Mouse (Mus musculus) neural tube, embryonic 15.5 days (tissue): Measurements from ENCODE around the gene Polr3a. TPM values are rescaled to one million over a fixed set of nuclear protein-coding genes. Genes with fewer than 3 reads are reported as not detected.

Experiments used
- ATAC-seq: fragments of 200-750 bp; cut with Nextera tagmentation; 2 replicates; pipeline ENCODE4 v1.8.0; 2017; ENCODE audit warnings: mild to moderate bottlenecking, moderate TSS enrichment, moderate library complexity; ENCODE audit not compliant: low FRiP score
- H3K27ac ChIP-seq: fragments of 300-500 bp; sonication (generic); replicated peaks from 2 replicates; pipeline ENCODE4 v1.5.1; 2015; ENCODE audit warnings: mild to moderate bottlenecking, inconsistent platforms
- H3K27me3 ChIP-seq: fragments of 300-500 bp; sonication (generic); replicated peaks from 2 replicates; pipeline ENCODE4 v1.6.1; 2015; ENCODE audit warnings: inconsistent platforms
- H3K36me3 ChIP-seq: fragments of 300-500 bp; sonication (generic); 2 replicates; pipeline ENCODE4 v1.6.1; 2015; ENCODE audit warnings: inconsistent platforms
- H3K4me1 ChIP-seq: fragments of 300-500 bp; sonication (generic); 2 replicates; pipeline ENCODE4 v1.6.1; 2015; ENCODE audit warnings: inconsistent platforms
- H3K4me2 ChIP-seq: fragments of 300-500 bp; sonication (generic); 2 replicates; pipeline ENCODE4 v1.6.1; 2015; ENCODE audit warnings: inconsistent platforms, mild to moderate bottlenecking, moderate library complexity
- H3K4me3 ChIP-seq: fragments of 300-500 bp; sonication (generic); replicated peaks from 2 replicates; pipeline ENCODE4 v1.5.1; 2015; ENCODE audit warnings: mild to moderate bottlenecking, inconsistent platforms
- H3K9ac ChIP-seq: fragments of 300-500 bp; sonication (generic); replicated peaks from 2 replicates; pipeline ENCODE4 v1.6.1; 2015; ENCODE audit warnings: mild to moderate bottlenecking, inconsistent platforms
- H3K9me3 ChIP-seq: fragments of 300-500 bp; sonication (generic); replicated peaks from 2 replicates; pipeline ENCODE4 v1.6.1; 2016; ENCODE audit warnings: inconsistent platforms
- WGBS: fragments of 180-500 bp; shearing (Covaris S2); methylation state at CpG from one replicate; pipeline ENCODE4 v1.1.7; 2015; ENCODE audit warnings: mixed read lengths; 5-methylcytosine and 5-hydroxymethylcytosine counted together
- polyA plus RNA-seq: library from polyadenylated mRNA; unstranded; fragments of >200 nt; fragmentation: Nextera tagmentation; extraction: Ambion mirVana; gene quantifications from 2 replicates; pipeline ENCODE4 v1.2.1, GENCODE M21; 2015

The Polr3a gene
- polyA plus RNA-seq = 16.2 and 17.5 TPM in 2 replicates

- WGBS = under 1% methylated on average over 30 of the region's 30 CpGs
- peaks cover 25% of the 10 kb centered on the region for H3K36me3 ChIP-seq
- H3K4me1 ChIP-seq = peaks cover 25% of the 10 kb centered on the region
- no peaks in the 10 kb centered on the region for H3K9me3 ChIP-seq
- H3K27ac ChIP-seq = peak within 1 kb of the TSS; percentile 66
- no peaks in the 10 kb centered on the region for H3K27me3 ChIP-seq
- H3K9ac ChIP-seq = peak within 1 kb of the TSS; percentile 87
- peak within 1 kb of the TSS; percentile 89 for H3K4me3 ChIP-seq
- ATAC-seq = peak; percentile 62
- peak within 1 kb of the TSS; percentile 78 for H3K4me2 ChIP-seq
Measured at GRCm38 (mm10) chr14:24486773-24487227, at the start of gene Polr3a, which contains the start of gene Rps24. Polr3a (minus strand) TSS chr14:24487058. Rps24 (plus strand) TSS chr14:24487125.

- no peak overlapping the region for H3K9ac ChIP-seq
- H3K4me2 ChIP-seq = no peak overlapping the region
- H3K9me3 ChIP-seq = no peaks in the 10 kb centered on the region
- peak; percentile 64; the same call in 1 of the 2 replicates for ATAC-seq
- peak overlapping the region; percentile 74 for H3K27ac ChIP-seq
- H3K27me3 ChIP-seq = no peaks in the 10 kb centered on the region
- H3K4me1 ChIP-seq = peaks cover 41% of the 10 kb centered on the region
- WGBS = 21% methylated on average over 9 of the region's 9 CpGs
- H3K36me3 ChIP-seq = no peaks in the 10 kb centered on the region
- H3K4me3 ChIP-seq = no peak overlapping the region
Measured at GRCm38 (mm10) chr14:24534865-24535545, 48.1 kb upstream of the Polr3a start.

GRCm38 (mm10) chr14:24530228-24530627, 43.4 kb upstream of the Polr3a start:
- Histone ChIP-seq H3K4me2 (0 out of 2 replicates have a peak overlapping the region, but pooled peaks have one; percentile 1), H3K9ac (no peak overlapping the region), H3K4me3 (no peak overlapping the region), H3K27me3 (no peaks in the 10 kb centered on the region), H3K9me3 (no peaks in the 10 kb centered on the region), H3K27ac (0 out of 2 replicates have a peak overlapping the region, but pooled peaks have one; percentile 23), H3K36me3 (no peaks in the 10 kb centered on the region), H3K4me1 (peaks cover 58% of the 10 kb centered on the region)
- 1% methylated on average over 6 of the region's 6 CpGs for WGBS
- ATAC-seq = peak; percentile 39; the same call in 1 of the 2 replicates

GRCm38 (mm10) chr14:24526440-24526839, 39.6 kb upstream of the Polr3a start:
- H3K9ac ChIP-seq = no peak overlapping the region
- no peaks in the 10 kb centered on the region for H3K9me3 ChIP-seq
- no peak overlapping the region for H3K4me2 ChIP-seq
- H3K4me3 ChIP-seq = no peak overlapping the region
- no peaks in the 10 kb centered on the region for H3K27me3 ChIP-seq
- H3K27ac ChIP-seq = peak overlapping the region; percentile 42
- H3K4me1 ChIP-seq = peaks cover 35% of the 10 kb centered on the region
- ATAC-seq = no peak
- no peaks in the 10 kb centered on the region for H3K36me3 ChIP-seq
- WGBS = 57% methylated on average over 10 of the region's 10 CpGs

GRCm38 (mm10) chr14:24525677-24526415, 39.0 kb upstream of the Polr3a start:
- peaks cover 34% of the 10 kb centered on the region for H3K4me1 ChIP-seq
- H3K4me3 ChIP-seq = no peak overlapping the region
- H3K9me3 ChIP-seq = no peaks in the 10 kb centered on the region
- no peak for ATAC-seq
- H3K36me3 ChIP-seq = no peaks in the 10 kb centered on the region
- H3K4me2 ChIP-seq = no peak overlapping the region
- no peak overlapping the region for H3K9ac ChIP-seq
- no peaks in the 10 kb centered on the region for H3K27me3 ChIP-seq
- whole genome bisulfite sequencing = 43% methylated on average over 10 of the region's 10 CpGs
- peak overlapping the region; percentile 58 for H3K27ac ChIP-seq

GRCm38 (mm10) chr14:24525137-24525536, 38.3 kb upstream of the Polr3a start:
- no peaks in the 10 kb centered on the region for H3K9me3 ChIP-seq
- no peaks in the 10 kb centered on the region for H3K36me3 ChIP-seq
- 66% methylated on average over 3 of the region's 3 CpGs for WGBS
- no peaks in the 10 kb centered on the region for H3K27me3 ChIP-seq
- H3K4me3 ChIP-seq = no peak overlapping the region
- H3K9ac ChIP-seq = no peak overlapping the region
- no peak overlapping the region for H3K4me2 ChIP-seq
- H3K27ac ChIP-seq = peak overlapping the region; percentile 58
- no peak for ATAC-seq
- H3K4me1 ChIP-seq = peaks cover 27% of the 10 kb centered on the region

- Histone ChIP-seq H3K27me3 (no peaks in the 10 kb centered on the region), H3K36me3 (no peaks in the 10 kb centered on the region), H3K9ac (no peak overlapping the region), H3K9me3 (no peaks in the 10 kb centered on the region), H3K27ac (no peak overlapping the region), H3K4me2 (no peak overlapping the region), H3K4me1 (peaks cover 14% of the 10 kb centered on the region), H3K4me3 (no peak overlapping the region)
- WGBS = 59% methylated on average over 8 of the region's 8 CpGs
- no peak for ATAC-seq
Measured at GRCm38 (mm10) chr14:24521597-24521996, 34.7 kb upstream of the Polr3a start.

- 36% methylated on average over 6 of the region's 6 CpGs for WGBS
Measured at GRCm38 (mm10) chr14:24512527-24513161, 25.8 kb upstream of the Polr3a start.

GRCm38 (mm10) chr14:24510679-24511078, 23.8 kb upstream of the Polr3a start:
- H3K27me3 ChIP-seq = no peaks in the 10 kb centered on the region
- ATAC-seq = no peak
- 0 out of 2 replicates have a peak, but pooled peaks cover 3% of the 10 kb centered on the region for H3K9me3 ChIP-seq
- no peak overlapping the region for H3K4me3 ChIP-seq
- H3K4me2 ChIP-seq = no peak overlapping the region
- peaks cover 21% of the 10 kb centered on the region for H3K4me1 ChIP-seq
- no peak overlapping the region for H3K27ac ChIP-seq
- H3K36me3 ChIP-seq = no peaks in the 10 kb centered on the region
- H3K9ac ChIP-seq = no peak overlapping the region
- 99% methylated on average over 2 of the region's 2 CpGs for WGBS

More at GRCm38 (mm10) chr14:24512527-24513161, 25.8 kb upstream of the Polr3a start:
- no peaks in the 10 kb centered on the region for H3K27me3 ChIP-seq
- no peak overlapping the region for H3K27ac ChIP-seq
- peaks cover 13% of the 10 kb centered on the region for H3K4me1 ChIP-seq
- H3K4me3 ChIP-seq = no peak overlapping the region
- no peak for ATAC-seq
- H3K36me3 ChIP-seq = no peaks in the 10 kb centered on the region
- H3K9ac ChIP-seq = no peak overlapping the region
- H3K4me2 ChIP-seq = no peak overlapping the region
- H3K9me3 ChIP-seq = 0 out of 2 replicates have a peak, but pooled peaks cover 3% of the 10 kb centered on the region

- Histone ChIP-seq H3K4me1 (peaks cover 21% of the 10 kb centered on the region), H3K4me3 (no peak overlapping the region)
Measured at GRCm38 (mm10) chr14:24510218-24510617, 23.4 kb upstream of the Polr3a start.

GRCm38 (mm10) chr14:24509557-24509956, 22.7 kb upstream of the Polr3a start:
- no peak overlapping the region for H3K4me2 ChIP-seq
- WGBS = 66% methylated on average over 5 of the region's 5 CpGs

More at GRCm38 (mm10) chr14:24510218-24510617, 23.4 kb upstream of the Polr3a start:
- H3K9ac ChIP-seq = no peak overlapping the region
- H3K27ac ChIP-seq = no peak overlapping the region
- 0 out of 2 replicates have a peak, but pooled peaks cover 3% of the 10 kb centered on the region for H3K9me3 ChIP-seq
- no peak overlapping the region for H3K4me2 ChIP-seq
- no peaks in the 10 kb centered on the region for H3K27me3 ChIP-seq
- WGBS = 100% methylated on average over 1 of the region's 1 CpGs
- ATAC-seq = no peak
- no peaks in the 10 kb centered on the region for H3K36me3 ChIP-seq

More at GRCm38 (mm10) chr14:24509557-24509956, 22.7 kb upstream of the Polr3a start:
- H3K4me3 ChIP-seq = no peak overlapping the region
- no peak overlapping the region for H3K9ac ChIP-seq
- peaks cover 21% of the 10 kb centered on the region for H3K4me1 ChIP-seq
- H3K36me3 ChIP-seq = no peaks in the 10 kb centered on the region
- 0 out of 2 replicates have a peak, but pooled peaks cover 3% of the 10 kb centered on the region for H3K9me3 ChIP-seq
- no peak for ATAC-seq
- no peak overlapping the region for H3K27ac ChIP-seq
- H3K27me3 ChIP-seq = no peaks in the 10 kb centered on the region
